Mouse (Mus musculus): ENCODE measurements around the gene Elmo1. TPM values are rescaled to one million over a fixed set of nuclear protein-coding genes. Genes with fewer than 3 reads are reported as not detected.

The Elmo1 gene
- polyA plus RNA-seq, 1 experiment from 2014 or later = 14.9 TPM

- H3K27me3 ChIP-seq (replicated peaks) = no peaks in the 10 kb centered on the region
- 71% methylated on average over 2 of the region's 2 CpGs for WGBS
- no peak overlapping the region for H3K4me2 ChIP-seq (replicated peaks)
- H3K36me3 ChIP-seq = no peaks in the 10 kb centered on the region
- H3K27ac ChIP-seq = no peak overlapping the region
- no peak overlapping the region for H3K4me3 ChIP-seq (replicated peaks)
- H3K4me1 ChIP-seq (replicated peaks) = no peaks in the 10 kb centered on the region
- H3K9ac ChIP-seq = no peak overlapping the region
- no peak for ATAC-seq
- H3K9me3 ChIP-seq = no peaks in the 10 kb centered on the region
Measured at GRCm38 (mm10) chr13:20205746-20206145, 115.3 kb downstream of the Elmo1 start.

GRCm38 (mm10) chr13:20207126-20207525, 116.7 kb downstream of the Elmo1 start:
- H3K9me3 ChIP-seq = no peaks in the 10 kb centered on the region
- no peak overlapping the region for H3K4me3 ChIP-seq (replicated peaks)
- no peaks in the 10 kb centered on the region for H3K27me3 ChIP-seq (replicated peaks)
- no peaks in the 10 kb centered on the region for H3K36me3 ChIP-seq
- no peak overlapping the region for H3K9ac ChIP-seq
- no peaks in the 10 kb centered on the region for H3K4me1 ChIP-seq (replicated peaks)
- no peak for ATAC-seq
- no peak overlapping the region for H3K27ac ChIP-seq
- no peak overlapping the region for H3K4me2 ChIP-seq (replicated peaks)
- WGBS = 73% methylated on average over 5 of the region's 5 CpGs

GRCm38 (mm10) chr13:20207950-20208642, 117.7 kb downstream of the Elmo1 start:
- no peak overlapping the region for H3K4me2 ChIP-seq (replicated peaks)
- H3K9ac ChIP-seq = no peak overlapping the region
- H3K27me3 ChIP-seq (replicated peaks) = no peaks in the 10 kb centered on the region
- WGBS = 42% methylated on average over 7 of the region's 7 CpGs
- no peak overlapping the region for H3K4me3 ChIP-seq (replicated peaks)
- peak overlapping the region; percentile 41 for H3K27ac ChIP-seq
- no peaks in the 10 kb centered on the region for H3K9me3 ChIP-seq
- no peaks in the 10 kb centered on the region for H3K4me1 ChIP-seq (replicated peaks)
- ATAC-seq = no peak; the same call in 1 of the 2 replicates
- no peaks in the 10 kb centered on the region for H3K36me3 ChIP-seq

- no peak overlapping the region for H3K27ac ChIP-seq
Measured at GRCm38 (mm10) chr13:20208867-20209266, 118.5 kb downstream of the Elmo1 start.

GRCm38 (mm10) chr13:20211780-20212179, 121.4 kb downstream of the Elmo1 start:
- H3K9me3 ChIP-seq = no peaks in the 10 kb centered on the region
- WGBS = 31% methylated on average over 5 of the region's 5 CpGs
- peaks cover 5% of the 10 kb centered on the region for H3K4me1 ChIP-seq (replicated peaks)
- H3K4me3 ChIP-seq (replicated peaks) = no peak overlapping the region
- H3K27me3 ChIP-seq (replicated peaks) = no peaks in the 10 kb centered on the region
- no peaks in the 10 kb centered on the region for H3K36me3 ChIP-seq
- H3K27ac ChIP-seq = no peak overlapping the region
- no peak overlapping the region; the same call in 1 of the 2 replicates for H3K9ac ChIP-seq
- no peak overlapping the region for H3K4me2 ChIP-seq (replicated peaks)
- no peak for ATAC-seq

More at GRCm38 (mm10) chr13:20208867-20209266, 118.5 kb downstream of the Elmo1 start:
- Histone ChIP-seq H3K4me1 (replicated peaks) (peaks cover 5% of the 10 kb centered on the region), H3K9me3 (no peaks in the 10 kb centered on the region), H3K4me2 (replicated peaks) (no peak overlapping the region), H3K27me3 (replicated peaks) (no peaks in the 10 kb centered on the region), H3K9ac (no peak overlapping the region), H3K36me3 (no peaks in the 10 kb centered on the region), H3K4me3 (replicated peaks) (no peak overlapping the region)
- 95% methylated on average over 5 of the region's 5 CpGs for WGBS
- no peak for ATAC-seq

GRCm38 (mm10) chr13:20212665-20213064, 122.3 kb downstream of the Elmo1 start:
- Histone ChIP-seq H3K9ac (no peak overlapping the region), H3K4me2 (replicated peaks) (no peak overlapping the region), H3K4me1 (replicated peaks) (peaks cover 5% of the 10 kb centered on the region), H3K4me3 (replicated peaks) (no peak overlapping the region), H3K27ac (no peak overlapping the region), H3K36me3 (no peaks in the 10 kb centered on the region), H3K9me3 (no peaks in the 10 kb centered on the region), H3K27me3 (replicated peaks) (no peaks in the 10 kb centered on the region)
- 89% methylated on average over 6 of the region's 6 CpGs for WGBS
- no peak for ATAC-seq

- no peak overlapping the region for H3K4me3 ChIP-seq (replicated peaks)
- ATAC-seq = 0 out of 2 replicates have a peak, but pooled peaks have one; percentile 31
- no peak overlapping the region for H3K27ac ChIP-seq
- WGBS = 76% methylated on average over 5 of the region's 5 CpGs
- H3K27me3 ChIP-seq (replicated peaks) = no peaks in the 10 kb centered on the region
- H3K4me1 ChIP-seq (replicated peaks) = peaks cover 5% of the 10 kb centered on the region
- H3K9ac ChIP-seq = no peak overlapping the region
- no peak overlapping the region for H3K4me2 ChIP-seq (replicated peaks)
- no peaks in the 10 kb centered on the region for H3K36me3 ChIP-seq
- no peaks in the 10 kb centered on the region for H3K9me3 ChIP-seq
Measured at GRCm38 (mm10) chr13:20213861-20214260, 123.5 kb downstream of the Elmo1 start.

- Histone ChIP-seq H3K4me2 (replicated peaks) (no peak overlapping the region), H3K4me1 (replicated peaks) (peaks cover 5% of the 10 kb centered on the region), H3K27ac (no peak overlapping the region), H3K9ac (no peak overlapping the region), H3K27me3 (replicated peaks) (no peaks in the 10 kb centered on the region), H3K4me3 (replicated peaks) (no peak overlapping the region), H3K9me3 (no peaks in the 10 kb centered on the region), H3K36me3 (no peaks in the 10 kb centered on the region)
- 40% methylated on average over 4 of the region's 4 CpGs for WGBS
- peak; percentile 20; the same call in 1 of the 2 replicates for ATAC-seq
Measured at GRCm38 (mm10) chr13:20217453-20218090, 127.2 kb downstream of the Elmo1 start.

- Histone ChIP-seq H3K9me3 (no peaks in the 10 kb centered on the region), H3K27me3 (replicated peaks) (no peaks in the 10 kb centered on the region), H3K4me3 (replicated peaks) (no peak overlapping the region), H3K36me3 (no peaks in the 10 kb centered on the region), H3K27ac (no peak overlapping the region), H3K4me1 (replicated peaks) (peaks cover 5% of the 10 kb centered on the region), H3K9ac (no peak overlapping the region), H3K4me2 (replicated peaks) (no peak overlapping the region)
- ATAC-seq = peak; percentile 28; the same call in 1 of the 2 replicates
- WGBS = 40% methylated on average over 4 of the region's 4 CpGs
Measured at GRCm38 (mm10) chr13:20218126-20218525, 127.7 kb downstream of the Elmo1 start.

GRCm38 (mm10) chr13:20220414-20220813, 130.0 kb downstream of the Elmo1 start:
- no peak overlapping the region for H3K4me2 ChIP-seq (replicated peaks)
- ATAC-seq = no peak
- H3K27me3 ChIP-seq (replicated peaks) = no peaks in the 10 kb centered on the region
- H3K9me3 ChIP-seq = no peaks in the 10 kb centered on the region
- no peak overlapping the region for H3K4me3 ChIP-seq (replicated peaks)
- H3K36me3 ChIP-seq = no peaks in the 10 kb centered on the region
- no peak overlapping the region for H3K9ac ChIP-seq
- H3K27ac ChIP-seq = no peak overlapping the region
- no peaks in the 10 kb centered on the region for H3K4me1 ChIP-seq (replicated peaks)

- WGBS = 76% methylated on average over 11 of the region's 11 CpGs
Measured at GRCm38 (mm10) chr13:20227923-20228705, 137.7 kb downstream of the Elmo1 start.

More at GRCm38 (mm10) chr13:20227923-20228705, 137.7 kb downstream of the Elmo1 start:
- H3K4me1 ChIP-seq (replicated peaks) = 0 out of 2 replicates have a peak, but pooled peaks cover 5% of the 10 kb centered on the region
- no peak for ATAC-seq
- H3K36me3 ChIP-seq = no peaks in the 10 kb centered on the region
- no peaks in the 10 kb centered on the region for H3K27me3 ChIP-seq (replicated peaks)
- no peak overlapping the region for H3K4me3 ChIP-seq (replicated peaks)
- no peak overlapping the region for H3K4me2 ChIP-seq (replicated peaks)
- no peak overlapping the region for H3K9ac ChIP-seq
- no peak overlapping the region for H3K27ac ChIP-seq
- no peaks in the 10 kb centered on the region for H3K9me3 ChIP-seq

All from intestine, embryonic 15.5 days (tissue).